ENCODE assay signal across 8 mouse cellular contexts in genomic region chr2:73213871-73214659, GRCm38 (mm10). TPM values are rescaled to one million over a fixed set of nuclear protein-coding genes. Genes with fewer than 3 reads are reported as not detected.
A peak's percentile ranks its signal among the peaks of the same experiment; 100 is the strongest.
DNase-seq lines count a peak whose midpoint lies in the region; ATAC-seq and TF ChIP-seq lines count a peak whose summit lies in the region.

No protein-coding gene starts in this region.

- H3K4me1 ChIP-seq in embryonic facial prominence, embryonic 14.5 days (ENCODE audit: control insufficient read depth, insufficient read depth, low read length): peaks cover 7% of the 10 kb centered on the region
- peaks cover 4% of the 10 kb centered on the region for H3K4me1 ChIP-seq in heart, adult 2 months (ENCODE audit: control insufficient read depth, insufficient read depth, low read length)
- peaks cover 12% of the 10 kb centered on the region for H3K4me1 ChIP-seq in limb, embryonic 13.5 days
- peaks cover 11% of the 10 kb centered on the region for H3K4me1 ChIP-seq in midbrain, embryonic 16.5 days (ENCODE audit: control insufficient read depth, insufficient read depth, low read length)

- TF ChIP-seq EP300 in heart, adult 2 months (IDR thresholded peaks at IDR 0.05; ENCODE audit: insufficient read depth, low read depth, low read length): no peak

- no peaks in the 10 kb centered on the region for H3K9me3 ChIP-seq in embryonic facial prominence, embryonic 14.5 days (ENCODE audit: control insufficient read depth, low read length)
- no peaks in the 10 kb centered on the region for H3K9me3 ChIP-seq in limb, embryonic 13.5 days
- H3K9me3 ChIP-seq in midbrain, embryonic 16.5 days (replicated peaks; ENCODE audit: control insufficient read depth, low read length, poor library complexity, severe bottlenecking): no peaks in the 10 kb centered on the region

- TF ChIP-seq POLR2A in heart, adult 2 months (IDR thresholded peaks at IDR 0.05; ENCODE audit: insufficient read depth, low read depth, low read length): no peak

- TF ChIP-seq CTCF in heart, adult 2 months (IDR thresholded peaks at IDR 0.05): no peak

- DNase-seq in 3T3-L1 (ENCODE audit: low read depth, low spot score): peak; percentile 88
- peak; percentile 84 to 85 for DNase-seq in adrenal gland, postnatal 4 days (ENCODE audit: low spot score in 2 of 2)
- DNase-seq in embryonic facial prominence, embryonic 14.5 days (ENCODE audit: low spot score): peak; percentile 96
- DNase-seq in heart, adult 2 months: peak; percentile 97
- peak; percentile 92 for DNase-seq in kidney, adult 8-10 months
- DNase-seq in spleen, postnatal 10 days (ENCODE audit: low spot score in 2 of 2): peak; percentile 93 to 98

- H3K9ac ChIP-seq in embryonic facial prominence, embryonic 14.5 days (ENCODE audit: low read depth, low read length): peak overlapping the region; percentile 81
- peak overlapping the region; percentile 80 for H3K9ac ChIP-seq in heart, adult 2 months (ENCODE audit: low read depth, low read length)
- H3K9ac ChIP-seq in limb, embryonic 13.5 days: peak overlapping the region; percentile 84
- H3K9ac ChIP-seq in midbrain, embryonic 16.5 days (ENCODE audit: low read depth, low read length): peak overlapping the region; percentile 89

- H3K4me2 ChIP-seq in embryonic facial prominence, embryonic 14.5 days (ENCODE audit: low read depth, low read length): peak overlapping the region; percentile 88
- H3K4me2 ChIP-seq in limb, embryonic 13.5 days (replicated peaks): peak overlapping the region; percentile 96
- peak overlapping the region; percentile 81 for H3K4me2 ChIP-seq in midbrain, embryonic 16.5 days (ENCODE audit: low read length)

- intact Hi-C loops in heart, adult 2 months (cut with DNase I): loop anchor here (2.0 to 5.0 kb wide), 2 partner anchors 65 to 173 kb away; partner anchors contain the start of gene Gpr155

- under 1% methylated on average over 52 of the region's 68 CpGs for WGBS in embryonic facial prominence, embryonic 14.5 days
- WGBS in heart, adult 2 months: under 1% methylated on average over 67 of the region's 68 CpGs
- WGBS in limb, embryonic 13.5 days: under 1% methylated on average over 68 of the region's 68 CpGs
- whole genome bisulfite sequencing in midbrain, embryonic 16.5 days: under 1% methylated on average over 56 of the region's 68 CpGs

- no peaks in the 10 kb centered on the region; the same call in 1 of the 2 replicates for H3K79me2 ChIP-seq in heart, adult 2 months (replicated peaks; ENCODE audit: control insufficient read depth, insufficient read depth, low read length)

- H3K27ac ChIP-seq in embryonic facial prominence, embryonic 14.5 days (replicated peaks; ENCODE audit: low read depth, low read length): peak overlapping the region; percentile 65; the same call in 1 of the 2 replicates
- H3K27ac ChIP-seq in heart, adult 2 months: peak overlapping the region; percentile 51
- H3K27ac ChIP-seq in limb, embryonic 13.5 days: peak overlapping the region; percentile 61; the same call in 1 of the 2 replicates
- peak overlapping the region; percentile 60 for H3K27ac ChIP-seq in midbrain, embryonic 16.5 days (ENCODE audit: low read length)

- no peaks in the 10 kb centered on the region for H3K27me3 ChIP-seq in embryonic facial prominence, embryonic 14.5 days (replicated peaks; ENCODE audit: control insufficient read depth, insufficient read depth, low read length)
- no peaks in the 10 kb centered on the region for H3K27me3 ChIP-seq in heart, adult 2 months (ENCODE audit: control insufficient read depth, insufficient read depth, low read length)
- H3K27me3 ChIP-seq in limb, embryonic 13.5 days: peaks cover 5% of the 10 kb centered on the region; the same call in 1 of the 2 replicates
- H3K27me3 ChIP-seq in midbrain, embryonic 16.5 days (ENCODE audit: control insufficient read depth, insufficient read depth, low read depth, low read length): no peaks in the 10 kb centered on the region

- H3K4me3 ChIP-seq in embryonic facial prominence, embryonic 14.5 days (ENCODE audit: low read depth, low read length): peak overlapping the region; percentile 89
- peak overlapping the region; percentile 71 for H3K4me3 ChIP-seq in heart, adult 2 months
- H3K4me3 ChIP-seq in limb, embryonic 13.5 days: peak overlapping the region; percentile 84
- H3K4me3 ChIP-seq in midbrain, embryonic 16.5 days (ENCODE audit: low read depth, low read length): peak overlapping the region; percentile 89

- peak; percentile 99 for ATAC-seq in embryonic facial prominence, embryonic 14.5 days (ENCODE audit: low read depth)
- peak; percentile 98 for ATAC-seq in limb, embryonic 13.5 days (ENCODE audit: low FRiP score, low read depth)
- peak; percentile 97 for ATAC-seq in midbrain, embryonic 16.5 days

- H3K36me3 ChIP-seq in embryonic facial prominence, embryonic 14.5 days (ENCODE audit: control insufficient read depth, insufficient read depth, low read length): peaks cover 18% of the 10 kb centered on the region; the same call in 1 of the 2 replicates
- no peaks in the 10 kb centered on the region for H3K36me3 ChIP-seq in heart, adult 2 months (ENCODE audit: control insufficient read depth, insufficient read depth, low read length)
- peaks cover 27% of the 10 kb centered on the region for H3K36me3 ChIP-seq in limb, embryonic 13.5 days
- no peaks in the 10 kb centered on the region; the same call in 1 of the 2 replicates for H3K36me3 ChIP-seq in midbrain, embryonic 16.5 days (ENCODE audit: control insufficient read depth, insufficient read depth, low read length)

RNA-seq across cellular contexts. Expression of gene Ola1, which starts 4.7 kb away (rescaled TPM):
- 10 to 100 TPM; 54.5 to 56.9 TPM for total RNA-seq in adrenal gland, postnatal 4 days (2021)
- 90.7 and 98.7 TPM in 2 replicates for polyA plus RNA-seq in embryonic facial prominence, embryonic 14.5 days (2014; fragmentation: Nextera tagmentation; extraction: Ambion mirVana)
- 10 to 100 TPM; 37.8 to 39.0 TPM for total RNA-seq in heart, adult 2 months (2021)
- polyA plus RNA-seq in heart, adult 2 months (2012; rRNA removed): 6.9 and 15.9 TPM in 2 replicates
- 111 and 112 TPM in 2 replicates for polyA plus RNA-seq in limb, embryonic 13.5 days (2015; fragmentation: Nextera tagmentation; extraction: Ambion mirVana)
- 97.1 and 98.5 TPM in 2 replicates for polyA plus RNA-seq in midbrain, embryonic 16.5 days (2015; fragmentation: Nextera tagmentation; extraction: Ambion mirVana)

RNA-seq across cellular contexts. Expression of gene Sp9, which starts 57.7 kb away (rescaled TPM):
- under 1 TPM in 1 of 2 experiments, not detected in 1; 0.20 TPM for total RNA-seq in adrenal gland, postnatal 4 days (2021)
- polyA plus RNA-seq in embryonic facial prominence, embryonic 14.5 days (2014; fragmentation: Nextera tagmentation; extraction: Ambion mirVana): 1.2 and 1.5 TPM in 2 replicates
- total RNA-seq in heart, adult 2 months (2021): not detected
- polyA plus RNA-seq in heart, adult 2 months (2012; rRNA removed): not detected in 2 replicates
- 0.87 and 1.6 TPM in 2 replicates for polyA plus RNA-seq in limb, embryonic 13.5 days (2015; fragmentation: Nextera tagmentation; extraction: Ambion mirVana)
- polyA plus RNA-seq in midbrain, embryonic 16.5 days (2015; fragmentation: Nextera tagmentation; extraction: Ambion mirVana): 3.0 and 4.2 TPM in 2 replicates

Comparison
In these comparisons a context has a peak if more than half of its experiments do, and no peak if none do; other contexts are left out.
1. Peak in every context shown above with its lines: DNase-seq, ATAC-seq, H3K4me3 ChIP-seq and H3K27ac ChIP-seq.